Mouse (Mus musculus): ENCODE data around the gene Tipin.
"Not testable (repeated sequence)": the region's sequence is repeated elsewhere in the genome, so short reads cannot be mapped to it uniquely, and the experiment has no call there.

Tipin gene

DNA sequence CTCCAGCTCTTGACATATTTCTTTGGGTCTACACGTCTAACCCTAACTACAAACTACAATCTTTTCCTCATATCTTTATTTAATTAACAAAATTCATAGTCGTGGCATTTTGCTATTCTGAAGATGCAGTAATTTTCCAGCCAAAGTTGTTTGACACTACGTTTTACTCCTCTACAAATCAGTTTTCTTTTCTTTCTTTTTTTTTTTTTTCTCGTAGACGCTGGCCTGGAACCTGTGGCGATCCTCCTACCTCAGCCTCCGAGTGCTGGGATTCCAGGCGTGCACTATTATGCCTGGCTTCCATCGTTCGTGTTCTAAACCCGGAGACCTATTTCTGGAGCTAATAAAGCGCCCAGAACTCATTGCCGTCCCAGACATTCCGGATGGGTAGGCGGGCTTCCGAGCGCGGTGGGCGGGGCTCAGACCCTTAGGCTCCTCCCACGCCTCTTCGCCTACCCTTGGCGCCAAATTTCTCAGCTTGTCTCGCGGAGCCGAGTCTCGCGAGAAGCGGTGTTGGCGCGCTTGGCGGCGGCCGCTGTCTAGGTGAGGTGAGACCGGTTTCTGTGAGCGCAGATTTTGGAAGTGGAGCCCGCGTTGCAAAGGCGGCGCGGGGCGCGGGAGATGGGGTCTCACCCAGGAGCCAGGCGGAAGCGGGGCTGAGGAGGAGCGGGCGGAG is at the start of gene Tipin:
Gene Tipin (plus strand): TSS at position 477 of the 676 bp plus-strand sequence.
- DNase-seq = peak; percentile 96

- no peak for DNase-seq
These were observed 49.7 kb upstream of the Tipin start for GRCm38 (mm10) chr9:64231674-64232073.

DNA sequence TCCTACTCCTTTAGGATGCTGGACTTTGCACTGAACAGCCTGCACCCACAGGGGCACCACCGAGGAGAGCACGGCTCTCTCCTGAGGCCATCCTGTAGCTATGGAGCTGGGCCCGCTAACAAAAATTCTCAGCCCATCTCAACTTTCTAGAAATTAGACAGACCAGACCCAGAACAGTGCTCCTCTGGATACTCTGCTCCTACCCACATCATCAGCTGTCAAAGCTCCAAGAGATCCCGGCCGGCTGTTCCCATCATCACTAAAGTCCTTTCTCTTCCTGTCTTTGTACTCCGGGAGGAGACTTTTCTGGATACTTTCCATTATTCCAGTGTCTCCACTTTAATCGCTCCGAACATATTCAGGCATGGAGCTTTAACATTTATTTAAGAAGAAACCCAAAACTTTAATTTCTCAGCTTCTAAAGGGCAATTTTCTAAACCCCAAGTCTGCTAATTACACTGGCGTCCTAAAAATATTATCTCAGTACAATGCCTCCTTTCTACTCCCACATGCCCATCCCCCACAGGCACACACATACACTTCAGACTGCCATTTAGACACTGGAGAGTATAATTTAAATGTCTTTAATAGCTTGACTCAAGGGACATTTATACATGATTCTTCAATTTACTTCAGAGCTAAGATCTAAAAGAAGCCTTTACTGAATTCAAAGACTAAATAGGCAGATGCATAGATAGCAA is 49.0 kb upstream of the Tipin start:
- peak; percentile 67 for DNase-seq

DNA sequence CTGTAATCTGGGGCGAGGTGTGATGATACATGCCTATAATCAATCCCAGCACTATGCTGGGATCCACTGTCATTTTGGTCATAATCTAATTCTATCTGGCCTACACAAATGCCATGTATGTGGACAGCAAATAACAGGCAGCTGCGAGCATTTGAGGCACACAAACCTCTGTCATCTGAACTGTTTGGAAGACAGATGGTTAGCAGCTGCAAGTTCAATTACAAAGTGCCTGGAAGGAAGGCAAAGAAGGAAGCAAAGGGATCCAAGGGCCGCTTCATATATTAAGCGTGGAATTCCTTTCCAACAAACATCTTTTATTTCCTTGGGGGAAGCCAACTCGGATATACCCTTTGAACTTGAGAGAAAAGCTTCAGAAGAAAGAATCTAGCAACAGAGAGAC is 47.7 kb upstream of the Tipin start:
- peak; percentile 68 for DNase-seq

- DNase-seq = no peak
These were observed 46.5 kb upstream of the Tipin start, which contains the start of gene Uchl4 for GRCm38 (mm10) chr9:64234768-64235435. Gene Uchl4 (plus strand): TSS chr9:64235201.

- no peak for DNase-seq
These were observed 45.3 kb upstream of the Tipin start for GRCm38 (mm10) chr9:64236056-64236455.

- DNase-seq = no peak
These were observed 41.3 kb upstream of the Tipin start for GRCm38 (mm10) chr9:64240116-64240515.

- peak; percentile 67 for DNase-seq
These were observed 40.7 kb upstream of the Tipin start for GRCm38 (mm10) chr9:64240681-64241080.

- peak; percentile 24 for DNase-seq
These were observed 39.0 kb upstream of the Tipin start for GRCm38 (mm10) chr9:64242381-64242831.

DNA sequence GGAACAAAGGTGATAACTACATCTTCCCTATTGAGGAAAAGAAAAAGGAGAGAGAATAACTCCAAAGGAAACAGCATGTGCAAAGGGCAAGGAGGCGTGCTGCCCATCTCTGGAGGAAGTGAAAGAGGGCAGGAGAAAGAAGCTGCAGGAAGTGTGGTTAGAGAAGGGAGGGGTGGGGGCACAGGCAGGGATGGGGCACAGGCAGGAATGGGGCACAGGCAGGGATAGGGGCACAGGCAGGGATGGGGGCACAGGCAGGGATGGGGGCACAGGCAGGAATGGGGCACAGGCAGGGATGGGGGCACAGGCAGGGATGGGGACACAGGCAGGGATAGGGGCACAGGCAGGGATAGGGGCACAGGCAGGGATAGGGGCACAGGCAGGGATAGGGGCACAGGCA is 32.0 kb upstream of the Tipin start:
- DNase-seq = no peak

DNA sequence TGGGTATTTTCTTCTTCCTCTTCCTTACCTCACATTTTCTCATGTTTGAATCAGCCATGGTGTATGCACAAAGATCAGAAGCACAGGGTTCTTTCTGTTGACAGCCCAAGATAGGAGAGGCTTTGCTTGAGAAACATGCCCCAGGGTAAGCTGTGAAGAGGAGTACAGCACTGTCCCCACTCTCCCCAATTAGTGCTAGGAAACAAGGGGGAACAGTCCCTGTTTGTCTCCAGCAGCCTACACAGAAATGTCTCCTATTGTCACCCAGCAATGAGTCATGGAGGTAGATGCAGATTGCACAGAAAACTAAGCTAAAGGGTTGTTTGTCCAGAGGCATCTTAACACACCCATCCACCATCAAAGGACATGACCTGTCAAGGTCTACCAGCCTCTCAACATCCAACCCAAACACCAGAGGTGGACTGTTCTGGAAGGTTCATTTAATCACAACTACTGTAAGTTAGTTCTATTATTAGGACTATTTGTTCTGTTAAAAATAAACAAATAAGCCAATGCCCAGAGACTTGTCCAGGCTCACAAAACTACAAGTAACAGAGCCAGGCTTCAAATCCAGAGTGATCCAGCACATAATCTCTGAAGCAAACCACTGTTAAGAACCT is 31.2 kb upstream of the Tipin start:
- no peak for DNase-seq

DNA sequence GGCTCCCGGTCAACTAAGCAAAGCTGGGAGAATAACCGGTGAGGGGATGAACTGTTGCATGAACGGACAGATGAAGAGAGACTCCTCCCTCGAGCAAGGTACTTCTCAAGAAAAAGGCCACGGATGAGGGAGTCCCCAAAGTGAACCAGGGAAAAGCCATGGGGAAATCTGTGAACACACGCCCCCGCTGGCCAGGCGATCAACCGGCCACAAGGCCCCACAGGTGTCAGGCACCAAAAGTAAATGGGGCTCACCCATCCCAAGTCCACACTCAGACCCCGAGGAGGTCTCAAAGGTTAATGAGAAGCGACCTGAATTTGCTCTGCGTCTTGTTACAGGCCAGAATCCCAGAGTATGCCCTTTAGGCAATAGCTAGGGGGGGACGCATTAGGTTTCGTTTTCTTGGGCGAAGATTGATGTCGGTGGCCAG is 28.8 kb upstream of the Tipin start:
- peak; percentile 44 for DNase-seq

DNA sequence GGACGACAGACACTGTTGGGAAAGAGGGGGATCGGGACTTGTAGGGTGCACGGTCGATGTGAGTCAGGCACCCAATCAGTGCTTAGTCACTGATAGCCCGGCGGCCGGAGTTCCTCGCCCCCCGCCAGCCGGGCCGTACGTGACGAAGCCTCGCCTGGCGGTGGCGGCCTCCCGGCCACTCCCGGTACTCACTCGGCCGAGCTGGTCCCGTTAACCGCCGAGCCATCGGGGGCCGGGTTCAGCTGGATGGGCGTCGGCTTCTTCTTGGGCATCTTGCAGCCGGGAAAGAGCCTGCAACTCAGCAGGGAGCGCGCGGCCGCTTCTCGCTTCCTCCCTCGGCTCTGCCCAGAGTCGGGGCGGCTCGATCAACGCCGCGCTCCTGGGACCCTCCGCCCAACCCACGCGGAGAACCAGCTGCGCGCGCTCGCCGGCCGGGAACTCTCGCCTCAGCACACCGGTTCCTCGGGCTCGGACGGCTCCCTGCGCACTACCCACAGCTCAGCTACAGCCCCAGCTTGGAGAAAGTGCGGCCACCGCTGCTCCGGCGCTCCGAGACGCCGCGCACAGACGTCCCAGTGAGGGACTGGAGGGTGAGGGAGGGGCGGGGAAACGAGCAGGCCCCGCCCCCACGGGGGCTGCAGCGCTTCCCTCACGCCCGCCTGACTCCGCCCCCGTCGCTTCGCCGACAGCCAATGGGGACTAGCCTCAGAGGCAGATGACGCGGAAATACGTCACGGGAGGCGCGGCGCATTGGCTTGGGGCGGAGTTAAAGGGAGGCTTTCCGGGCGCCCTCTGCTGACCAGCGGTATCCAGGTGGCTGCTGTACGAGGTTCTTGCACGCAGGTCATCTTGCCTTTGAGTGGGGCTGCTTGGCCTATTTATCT is 28.1 kb upstream of the Tipin start, which contains the start of gene Map2k1:
Gene Map2k1 (minus strand): TSS at position 611 of the 884 bp plus-strand sequence.
- DNase-seq = peak; percentile 100

- DNase-seq = no peak
These were observed 26.0 kb upstream of the Tipin start for GRCm38 (mm10) chr9:64255422-64255821.

GRCm38 (mm10) chr9:64256204-64256603 is 25.2 kb upstream of the Tipin start:
- DNase-seq = no peak

DNA sequence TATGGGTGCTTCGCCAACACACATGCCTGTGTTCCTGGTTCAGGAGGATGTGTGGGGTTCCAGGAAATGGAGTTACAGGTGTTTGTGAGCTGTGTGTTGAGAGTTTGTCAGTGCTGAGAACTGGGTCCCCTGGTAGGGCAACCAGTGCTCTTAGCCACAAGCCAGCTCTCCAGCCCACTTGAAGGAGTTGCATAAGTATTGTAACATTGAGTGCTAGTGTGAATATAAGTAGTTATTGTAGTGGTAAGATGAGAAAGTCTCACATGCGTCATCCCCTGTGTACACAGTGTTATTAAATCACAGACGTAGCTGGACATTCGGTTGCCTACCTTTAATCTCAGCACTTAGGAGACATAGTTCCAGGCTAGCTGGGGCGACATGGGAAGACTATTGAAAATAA is 21.5 kb upstream of the Tipin start:
- DNase-seq = peak; percentile 34

GRCm38 (mm10) chr9:64261023-64261422 is 20.4 kb upstream of the Tipin start:
- DNase-seq = no peak

- DNase-seq = no peak
These were observed 16.6 kb upstream of the Tipin start for GRCm38 (mm10) chr9:64264813-64265212.

GRCm38 (mm10) chr9:64267231-64267630 is 14.2 kb upstream of the Tipin start:
- no peak for DNase-seq

DNA sequence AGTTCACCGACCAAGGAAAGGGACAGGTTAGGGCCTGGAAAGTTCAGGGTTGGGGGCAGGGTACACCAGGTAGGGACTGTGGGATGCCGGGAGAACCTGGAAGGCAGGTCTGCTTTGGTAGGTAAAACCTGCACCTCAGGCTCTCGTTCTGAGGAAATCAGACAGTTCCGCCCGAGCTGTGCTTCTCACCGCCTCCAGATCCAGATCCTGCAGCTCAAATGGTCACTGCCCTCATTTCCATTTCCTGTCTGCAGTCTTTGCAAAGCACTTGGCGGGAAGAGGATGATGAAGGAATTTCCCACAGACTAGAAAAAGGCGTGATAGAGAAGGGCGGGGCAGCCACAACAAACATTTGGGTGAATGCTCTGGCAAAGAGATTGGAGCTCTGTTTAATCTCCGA is 13.2 kb upstream of the Tipin start:
- no peak for DNase-seq

DNA sequence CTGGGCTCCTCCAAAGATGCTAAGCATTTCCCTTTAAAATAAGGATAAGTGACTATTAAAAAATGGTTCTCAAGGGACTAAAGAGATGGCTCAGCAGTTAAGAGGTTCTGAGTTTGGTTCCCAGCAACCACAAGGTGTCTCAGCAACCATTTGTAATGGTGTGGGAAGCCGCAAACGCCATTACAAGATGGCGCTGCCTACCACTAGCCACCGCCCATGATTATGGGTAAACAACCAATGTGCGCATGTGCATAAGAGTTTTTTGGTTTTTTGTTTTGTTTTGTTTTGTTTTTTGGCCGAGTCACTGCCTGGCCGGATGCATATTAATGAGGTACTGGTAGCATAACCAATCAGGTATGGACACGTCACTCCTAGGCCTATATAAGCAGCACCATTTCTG is 12.5 kb upstream of the Tipin start:
- not testable (repeated sequence) for DNase-seq

DNA sequence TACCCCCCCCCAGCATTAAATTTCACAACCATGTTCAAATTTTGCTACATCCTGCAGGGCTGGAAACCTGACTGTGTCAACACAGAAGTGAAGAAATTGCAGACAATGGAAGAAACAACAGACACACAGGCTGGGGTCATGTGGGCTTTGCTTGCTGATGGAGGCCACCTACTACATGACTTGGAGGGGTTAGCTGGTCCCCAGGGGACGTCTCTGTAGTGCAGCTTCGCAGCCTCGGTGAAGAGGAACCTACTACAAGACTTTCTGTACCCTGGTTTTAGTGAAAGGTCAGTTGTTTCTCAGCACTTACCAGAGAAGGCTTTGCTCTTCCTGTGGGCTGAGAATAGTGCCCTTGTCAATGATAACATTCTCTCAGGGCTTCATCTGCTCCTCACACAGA is 10.1 kb upstream of the Tipin start:
- no peak for DNase-seq
